Mouse (Mus musculus) hematopoietic stem cell, adult 5-6 weeks (primary cell): Measurements from ENCODE around the gene Tfap4. TPM values are rescaled to one million over a fixed set of nuclear protein-coding genes. Genes with fewer than 3 reads are reported as not detected.

ENCODE experiments used
- ATAC-seq, 2 experiments: fragments of 125-278 bp in 1 of 2; replicated peaks in 1 of 2; 2 replicates each; pipeline ENCODE4 v1.8.0; 2016 to 2017; ENCODE audit warnings: inconsistent platforms in 2 of 2, mild to moderate bottlenecking in 2 of 2, moderate number of reproducible peaks in 2 of 2, low read depth in 1 of 2, moderate TSS enrichment in 1 of 2; ENCODE audit not compliant: low FRiP score in 2 of 2, poor library complexity in 2 of 2, severe bottlenecking in 2 of 2, insufficient read depth in 1 of 2, low TSS enrichment in 1 of 2
- total RNA-seq: library from RNA; stranded (forward); fragments of 172-1452, 232-1000 nt; gene quantifications from 2 replicates; pipeline ENCODE4 v1.2.3, GENCODE M21; 2017

Tfap4 gene
- total RNA-seq, result 49.7 and 59.2 TPM in 2 replicates

DNA sequence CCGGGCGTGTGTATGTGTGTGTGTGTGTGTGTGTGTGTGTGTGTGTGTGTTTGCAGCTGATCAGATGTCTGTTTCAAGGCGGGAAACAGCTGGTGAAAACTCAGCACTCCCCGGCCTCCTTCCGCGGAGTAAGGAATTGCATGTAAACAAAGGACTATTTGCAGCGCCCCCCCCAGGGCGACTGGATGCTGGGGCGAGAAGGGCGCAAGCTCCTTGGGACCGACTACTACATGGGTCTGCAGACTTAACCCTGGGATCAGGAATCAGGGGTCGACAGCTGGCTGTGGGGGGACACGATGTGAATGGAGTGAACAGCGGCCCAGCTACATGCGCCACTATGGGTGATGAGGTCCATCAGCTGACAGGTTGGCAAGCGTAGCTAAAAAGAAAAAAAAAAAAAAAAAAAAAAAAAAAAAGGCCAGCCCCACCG is at the start of gene Tfap4:
Tfap4 (minus strand) TSS at position 140 of the 430 bp plus-strand sequence.
- ATAC-seq, result peak; percentile 9 to 15; a peak in 2 of 4 replicates

DNA sequence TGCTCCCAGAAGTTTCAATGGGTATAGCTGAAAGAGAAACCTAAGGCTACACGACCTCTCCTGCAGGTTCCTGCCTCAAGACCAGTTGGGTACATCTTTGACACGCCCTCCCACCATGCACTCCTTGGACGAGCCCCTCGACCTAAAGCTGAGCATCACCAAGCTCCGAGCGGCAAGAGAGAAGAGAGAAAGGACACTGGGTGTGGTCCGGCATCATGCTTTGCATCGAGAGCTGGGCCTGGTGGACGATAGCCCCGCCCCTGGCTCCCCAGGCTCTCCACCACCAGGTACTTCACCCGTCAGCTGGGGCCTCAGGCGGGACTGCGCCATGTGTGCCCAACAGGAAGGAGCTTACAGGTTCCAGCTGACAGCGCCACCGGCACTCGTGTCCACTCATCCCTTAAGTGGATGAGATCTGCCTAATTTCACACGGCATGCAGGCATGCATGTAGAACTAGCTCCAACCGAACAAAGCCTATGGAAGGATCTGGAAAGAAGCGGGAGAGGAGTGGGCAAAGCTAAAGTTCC is 48.9 kb upstream of the Tfap4 start:
- no peak for ATAC-seq

DNA sequence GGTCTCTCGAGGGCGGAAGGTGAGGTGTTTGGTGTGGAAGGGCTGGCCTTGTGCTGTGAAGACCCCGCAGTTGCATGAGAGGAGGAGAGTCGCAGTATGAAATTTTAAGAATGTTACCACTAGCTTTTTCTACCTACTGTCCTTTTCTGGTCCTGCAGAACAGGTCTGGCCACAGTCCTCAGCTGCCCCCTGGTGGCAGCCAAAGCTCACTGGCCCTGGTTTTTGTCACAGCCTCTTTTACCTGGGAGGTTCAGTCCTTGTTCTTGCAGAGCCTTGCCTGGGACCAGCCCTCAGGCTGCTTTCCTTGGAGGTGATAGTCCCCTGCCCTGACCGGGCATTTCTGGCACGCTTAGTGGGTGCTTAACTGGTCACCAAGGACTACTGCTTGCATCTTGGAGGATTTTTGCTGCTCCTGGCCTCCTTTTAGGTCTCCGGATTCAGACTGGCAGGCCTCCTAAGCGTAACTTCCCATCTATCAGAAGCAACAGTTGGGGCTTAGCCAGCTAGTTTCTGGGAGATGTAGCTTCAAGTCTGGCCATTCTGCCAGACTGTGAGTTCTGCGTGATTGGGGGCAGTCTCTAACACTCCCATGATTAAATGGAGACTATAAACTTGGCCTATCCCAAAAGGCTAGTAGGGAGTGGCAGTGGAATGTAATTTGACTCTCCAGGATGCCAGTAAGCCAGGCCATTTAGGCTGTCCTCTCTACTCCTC is 48.3 kb upstream of the Tfap4 start:
- peak; percentile 68 to 72 for ATAC-seq

DNA sequence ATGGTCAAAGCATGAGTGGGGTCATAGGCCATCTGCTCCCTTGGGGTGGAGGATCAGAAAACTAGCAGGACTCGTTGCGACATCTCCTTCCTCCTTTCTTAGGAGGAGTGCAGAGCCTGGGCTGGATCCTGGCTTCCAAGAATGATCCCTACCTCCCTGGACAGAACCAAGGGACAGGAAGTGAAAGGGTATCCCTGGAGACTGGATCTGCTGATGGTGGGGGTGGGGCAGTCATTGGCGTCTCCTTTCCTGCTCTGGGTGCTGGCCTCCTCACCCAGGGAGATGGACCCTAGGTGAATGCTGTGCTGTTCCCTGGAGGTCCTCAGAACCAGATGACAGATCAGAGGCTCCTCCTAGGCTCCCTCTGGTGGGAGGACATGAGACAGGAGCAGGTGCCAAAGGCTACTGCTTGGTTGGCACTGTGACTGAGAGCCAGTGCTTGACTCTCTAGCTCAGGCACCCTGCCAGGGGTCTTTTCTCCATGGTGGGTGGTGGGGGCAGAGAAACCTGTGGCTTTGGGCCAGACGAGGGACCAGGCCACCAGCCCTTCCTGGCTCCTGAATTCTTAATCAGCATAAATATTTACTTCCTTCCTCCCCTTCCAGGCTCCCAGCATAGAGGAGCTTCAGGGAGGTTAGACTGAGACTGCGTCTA is 46.9 kb upstream of the Tfap4 start:
- peak in 1 of 2 experiments; percentile 32; a peak in 1 of 4 replicates for ATAC-seq

DNA sequence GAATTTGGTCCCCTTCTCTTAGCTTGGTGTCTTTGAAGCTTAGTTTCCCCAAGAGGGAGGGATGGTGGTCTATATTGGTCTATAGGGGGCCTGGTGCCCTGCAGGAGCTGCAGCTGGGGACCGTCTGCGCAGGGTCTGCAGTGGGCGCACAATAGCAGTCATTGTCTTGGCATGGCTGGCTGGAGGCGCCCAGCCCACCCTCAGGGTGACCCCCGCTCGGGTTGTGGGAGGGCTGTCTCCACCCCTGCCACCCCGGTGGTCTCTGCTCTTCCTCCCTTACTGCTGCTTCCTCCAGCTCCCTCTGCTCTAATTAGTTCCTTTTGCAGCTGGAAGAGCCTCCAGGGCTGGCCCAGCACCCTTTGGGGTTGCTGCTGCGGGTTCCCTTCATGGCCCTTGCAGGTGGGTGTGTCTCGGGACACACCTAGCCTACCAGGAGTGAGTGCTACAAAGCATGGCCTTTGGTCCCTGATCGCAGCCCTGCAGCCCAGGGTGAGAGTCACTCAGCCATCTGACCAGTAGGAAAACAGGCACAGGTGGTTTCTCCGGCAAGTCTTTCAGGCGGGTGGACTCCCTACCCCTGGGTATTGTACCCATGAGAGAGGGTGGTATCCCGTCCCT is 46.0 kb upstream of the Tfap4 start:
- no peak for ATAC-seq

DNA sequence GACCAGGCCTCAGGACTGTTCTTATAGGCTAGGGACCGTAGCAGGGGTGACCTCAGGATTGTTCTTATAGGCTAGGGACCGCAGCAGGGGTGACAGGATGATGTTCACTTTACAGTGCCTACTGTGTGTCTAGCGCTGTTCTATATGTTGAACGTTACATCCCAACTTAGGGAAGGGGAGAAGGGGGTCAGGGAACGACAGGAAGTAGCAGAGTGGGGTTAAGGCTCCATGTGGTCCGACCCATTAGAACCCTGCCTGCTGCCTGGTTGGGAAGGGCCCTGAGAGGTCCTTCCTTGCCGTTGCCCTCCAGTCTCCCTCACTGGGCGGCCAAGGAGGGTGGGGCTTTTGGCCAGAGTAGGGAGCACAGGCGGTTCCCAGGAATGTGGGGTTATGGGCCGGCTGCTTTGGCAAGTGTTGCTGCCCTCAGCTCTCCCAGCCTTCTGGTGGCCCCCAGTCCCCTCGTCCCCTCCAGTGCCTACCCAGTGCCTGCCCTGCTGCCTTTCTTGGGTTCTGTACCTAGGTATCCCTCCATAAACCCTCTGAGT is 44.7 kb upstream of the Tfap4 start:
- no peak for ATAC-seq

DNA sequence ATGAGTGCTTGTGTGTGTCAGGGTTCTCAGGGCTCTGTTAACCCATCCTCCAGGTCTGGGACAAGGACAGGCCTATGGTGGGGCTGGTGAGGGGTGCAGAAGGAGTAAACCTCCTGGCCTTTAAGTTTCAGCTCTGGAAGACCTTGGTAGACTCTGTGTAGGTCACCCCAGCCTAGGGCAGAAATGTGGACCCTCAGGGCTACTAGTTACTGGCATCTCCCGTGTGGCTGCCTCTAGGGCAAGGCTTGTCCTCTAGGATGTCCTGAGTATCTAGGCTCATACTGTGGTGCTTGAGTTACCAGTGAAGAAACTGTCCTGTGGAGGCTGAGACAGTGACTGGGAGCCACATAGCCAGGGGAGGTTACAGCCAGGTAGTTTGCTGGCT is 43.8 kb upstream of the Tfap4 start:
- no peak for ATAC-seq

DNA sequence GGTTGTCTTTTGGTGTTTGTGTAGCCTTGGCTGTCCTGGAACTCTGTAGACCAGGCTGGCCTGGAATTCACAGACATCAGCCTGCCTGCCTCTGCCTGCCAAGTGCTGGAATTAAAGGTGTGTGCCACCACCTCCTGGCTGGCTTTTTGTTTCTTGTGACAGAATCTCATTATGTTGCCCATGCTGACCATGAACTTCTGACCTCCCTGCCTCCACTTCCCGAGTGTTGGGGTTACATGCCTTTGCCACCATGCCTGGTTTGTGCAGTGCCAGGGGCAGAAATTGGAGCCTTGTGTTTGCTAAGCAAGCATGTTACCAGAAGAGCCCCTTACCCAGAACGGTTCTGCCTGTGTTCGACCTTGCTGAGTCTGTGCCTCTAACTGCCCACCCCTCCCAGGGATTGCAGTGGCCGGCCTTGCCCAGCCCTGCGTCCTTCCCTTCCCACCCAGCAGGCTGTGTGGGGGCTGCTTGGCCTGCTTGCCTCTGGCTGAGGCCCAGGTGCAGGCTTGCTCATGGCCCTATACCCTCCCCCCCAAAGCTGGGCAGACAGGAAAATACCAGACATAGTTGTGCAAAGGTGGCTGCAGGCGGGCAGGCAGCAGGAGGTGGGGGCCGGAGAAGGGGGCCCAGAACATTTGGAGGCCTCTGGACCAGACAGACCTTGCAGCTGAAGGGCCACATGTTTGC is 43.3 kb upstream of the Tfap4 start:
- no peak for ATAC-seq

DNA sequence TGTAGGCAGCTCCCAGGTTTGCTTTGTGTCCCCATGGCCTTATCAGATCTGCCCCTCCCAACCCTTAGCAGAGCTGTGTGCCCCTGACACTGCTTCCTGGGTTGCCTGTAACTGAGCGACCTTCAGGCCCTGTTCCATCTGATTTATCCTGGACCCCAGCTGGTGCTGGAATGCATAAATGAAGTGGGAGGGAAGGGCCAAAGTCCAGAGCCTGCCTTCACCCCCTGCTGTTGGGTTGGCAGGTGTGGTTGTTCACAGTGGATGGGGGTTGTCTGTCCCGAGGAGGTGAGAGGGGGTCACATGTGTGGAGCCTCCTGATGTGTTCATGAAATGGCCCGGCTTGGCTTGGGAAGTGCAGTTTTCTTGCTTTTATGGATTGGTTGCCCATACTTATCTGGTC is 42.5 kb upstream of the Tfap4 start:
- no peak for ATAC-seq

DNA sequence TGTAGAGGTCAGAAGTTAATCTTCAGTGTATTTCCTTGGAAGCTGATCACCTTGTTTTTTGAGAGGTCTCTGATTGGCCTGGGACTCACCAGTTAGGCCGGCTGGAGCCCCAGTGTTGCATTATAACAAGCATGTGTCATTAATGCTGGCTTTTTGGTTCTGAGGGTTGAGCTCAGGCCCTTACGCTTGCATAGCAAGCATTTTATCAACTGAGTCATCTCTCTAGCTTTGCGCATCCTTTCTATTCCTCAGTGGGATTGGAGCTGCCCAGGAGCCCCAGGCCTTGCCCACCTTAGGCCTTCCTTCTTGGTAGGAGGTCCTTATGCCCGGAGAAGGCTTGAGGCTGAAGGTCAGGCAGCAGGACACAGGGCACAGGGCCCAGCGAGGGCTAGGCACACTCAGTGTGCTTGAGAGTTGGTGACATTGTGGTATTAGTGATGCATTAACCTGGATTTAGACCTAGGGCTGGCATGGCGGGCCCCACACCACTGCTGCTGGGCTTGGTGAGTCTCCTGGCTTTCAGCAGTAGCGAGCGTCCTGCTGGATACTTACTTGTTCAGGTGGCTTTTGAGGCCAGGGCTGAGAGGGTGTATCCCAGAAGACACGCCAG is 41.2 kb upstream of the Tfap4 start:
- ATAC-seq, result no peak

DNA sequence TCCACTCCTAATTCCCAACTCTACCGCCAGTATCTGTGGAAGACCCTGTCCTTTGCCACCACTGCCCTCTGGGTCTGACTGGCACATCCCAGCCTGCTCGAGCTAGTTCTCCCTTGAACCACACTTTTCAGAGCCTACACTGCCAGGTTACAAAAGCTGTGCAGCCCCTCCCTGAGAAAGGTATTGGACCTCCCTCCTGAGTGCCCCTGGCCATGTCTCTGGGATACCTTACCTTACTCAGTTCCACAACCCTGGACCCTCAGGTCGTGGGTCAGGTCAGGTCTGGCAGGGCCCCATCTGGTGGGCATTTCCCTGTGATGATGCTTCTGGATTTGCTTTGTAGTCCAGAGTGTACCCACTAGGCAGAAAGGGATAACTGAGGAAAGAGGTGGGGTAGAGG is 40.0 kb upstream of the Tfap4 start:
- no peak for ATAC-seq

DNA sequence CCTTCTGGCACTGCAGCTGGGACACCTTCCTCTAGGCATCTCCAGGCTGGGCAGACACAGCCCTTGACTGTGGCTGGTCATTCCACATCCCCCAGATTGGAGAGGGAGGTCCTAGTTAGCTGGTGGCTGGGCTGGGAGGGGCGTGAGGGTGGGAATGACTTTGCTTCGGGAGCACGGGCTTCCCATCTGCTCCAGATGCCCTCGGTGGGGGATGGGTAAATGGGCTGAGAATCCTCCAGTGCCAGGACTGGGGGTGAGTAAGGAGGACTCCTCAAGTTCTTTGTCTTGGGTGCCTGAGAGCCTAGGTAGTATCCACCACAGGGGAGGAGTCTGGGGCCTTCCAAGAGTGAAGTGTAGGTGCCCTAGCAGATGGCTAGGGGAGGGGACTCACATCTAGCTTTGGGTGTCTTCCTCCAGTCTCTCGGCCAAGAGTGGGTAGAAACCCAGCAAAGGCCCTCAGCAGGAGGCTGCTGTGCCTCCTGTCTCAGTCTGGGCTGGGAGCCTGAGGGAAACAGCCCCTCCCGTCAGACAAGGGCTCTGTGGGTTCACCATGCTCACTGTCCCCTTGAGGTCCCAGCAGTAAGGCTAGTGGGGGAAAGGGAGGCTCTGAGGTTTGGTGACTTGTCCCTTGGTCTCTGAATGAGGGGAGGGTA is 39.4 kb upstream of the Tfap4 start:
- ATAC-seq, result no peak

DNA sequence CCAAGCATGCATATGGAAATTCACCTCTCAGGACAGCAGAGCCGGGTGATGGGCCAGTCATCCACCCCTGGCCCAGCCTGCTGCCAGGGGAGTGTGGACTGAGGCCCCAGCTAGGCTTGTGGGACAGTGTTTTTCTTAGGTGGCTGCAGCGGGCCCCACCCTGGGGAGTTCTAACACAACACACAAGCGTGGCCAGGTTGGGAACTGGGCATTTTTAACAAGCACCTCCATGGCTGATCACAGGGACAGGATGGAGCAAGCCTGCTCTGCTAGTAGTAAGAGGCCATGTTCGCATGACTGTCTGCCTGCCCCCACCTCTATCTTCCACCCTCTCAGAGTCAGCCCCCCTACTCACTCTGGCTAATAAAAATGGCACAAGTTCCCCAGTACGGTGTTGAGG is 38.4 kb upstream of the Tfap4 start:
- no peak for ATAC-seq

DNA sequence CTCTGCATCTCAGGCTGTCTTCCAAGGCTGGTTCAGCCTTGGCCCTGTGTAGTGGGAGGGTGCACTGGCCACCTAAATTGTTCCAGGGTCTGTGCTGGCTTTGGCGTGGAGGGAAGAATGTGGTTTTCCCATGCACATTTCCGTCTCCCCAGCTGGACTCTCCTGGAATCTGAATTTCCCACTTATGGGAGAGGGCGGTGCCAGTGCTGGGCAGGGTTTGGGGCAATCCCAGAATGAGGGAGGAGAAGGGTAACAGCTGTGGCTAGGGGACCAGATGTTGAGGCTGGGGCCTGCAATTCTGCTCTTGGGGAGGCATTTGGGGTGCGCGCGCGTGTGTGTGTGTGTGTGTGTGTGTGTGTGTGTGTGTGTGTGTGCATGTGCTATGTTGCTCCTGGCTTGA is 37.6 kb upstream of the Tfap4 start:
- no peak for ATAC-seq

DNA sequence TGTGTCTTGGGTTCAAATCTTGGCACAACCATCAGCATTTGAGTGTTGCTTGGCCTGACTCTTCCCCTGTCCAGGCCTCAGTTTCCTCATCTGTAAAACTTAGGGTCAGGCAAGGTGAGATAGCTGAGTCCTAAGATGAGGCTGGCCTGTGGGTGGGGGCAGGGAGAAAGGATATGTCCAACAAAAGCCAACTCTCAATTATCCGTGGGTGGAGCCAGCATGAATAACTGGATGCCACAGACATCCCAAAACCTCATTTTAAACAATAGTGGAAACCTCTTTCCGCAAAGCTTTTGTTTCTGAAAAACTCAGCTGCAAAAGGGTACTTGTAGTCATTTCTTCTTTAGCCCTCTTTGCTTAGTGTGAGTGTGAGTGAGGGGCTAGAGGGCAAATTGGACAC is 37.2 kb upstream of the Tfap4 start:
- ATAC-seq, result no peak

DNA sequence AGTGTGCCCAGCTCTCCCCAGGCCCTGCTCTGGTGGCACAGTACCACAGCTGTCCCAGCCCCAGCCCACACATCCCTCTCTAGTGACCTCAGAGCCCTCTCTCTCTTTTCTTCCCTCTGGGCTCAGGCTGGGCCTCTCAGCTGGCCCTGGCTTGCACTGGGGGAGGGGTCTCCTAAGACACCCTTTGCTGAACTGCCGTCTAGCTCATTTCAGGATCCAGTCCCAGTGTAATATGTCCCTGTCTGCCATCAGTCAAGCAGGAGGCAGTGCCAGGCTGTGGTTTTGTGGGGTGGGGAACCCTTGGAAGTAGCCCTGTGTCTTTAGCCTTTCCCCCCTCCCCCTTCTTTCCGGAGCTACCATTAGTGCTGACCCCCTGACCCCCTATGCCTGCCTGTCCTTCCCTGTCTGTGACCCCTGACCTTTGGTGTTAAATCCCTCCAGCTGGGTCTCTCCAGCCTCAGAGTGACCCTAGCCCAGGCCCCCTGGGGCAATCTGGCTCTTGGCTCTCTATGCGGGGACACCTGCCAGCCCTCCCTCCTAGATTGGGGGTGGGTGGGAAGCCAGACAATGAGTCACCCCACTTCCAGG is 36.6 kb upstream of the Tfap4 start:
- ATAC-seq, result no peak
